Mouse (Mus musculus): Measurements from ENCODE around the gene Myt1l. TPM values are rescaled to one million over a fixed set of nuclear protein-coding genes. Genes with fewer than 3 reads are reported as not detected.

The Myt1l gene
- polyA plus RNA-seq, 1 experiment, result not detected

GRCm38 (mm10) chr12:29894669-29895068 lies 366.5 kb downstream of the Myt1l start:
- 23% methylated on average over 3 of the region's 3 CpGs for WGBS
- Histone ChIP-seq H3K4me1 (ENCODE audit: control insufficient read depth, insufficient read depth, low read length) (no peaks in the 10 kb centered on the region), H3K4me3 (replicated peaks; ENCODE audit: control insufficient read depth, low read depth, low read length) (no peak overlapping the region), H3K27ac (ENCODE audit: control insufficient read depth, insufficient read depth, low read depth, low read length, poor library complexity) (no peak overlapping the region)
- TF ChIP-seq POLR2A (IDR thresholded peaks at IDR 0.05; ENCODE audit: borderline replicate concordance, control insufficient read depth, low read depth, low read length) (no peak), CTCF (IDR thresholded peaks at IDR 0.05; ENCODE audit: control insufficient read depth, insufficient read depth, low read length) (no peak)

DNA sequence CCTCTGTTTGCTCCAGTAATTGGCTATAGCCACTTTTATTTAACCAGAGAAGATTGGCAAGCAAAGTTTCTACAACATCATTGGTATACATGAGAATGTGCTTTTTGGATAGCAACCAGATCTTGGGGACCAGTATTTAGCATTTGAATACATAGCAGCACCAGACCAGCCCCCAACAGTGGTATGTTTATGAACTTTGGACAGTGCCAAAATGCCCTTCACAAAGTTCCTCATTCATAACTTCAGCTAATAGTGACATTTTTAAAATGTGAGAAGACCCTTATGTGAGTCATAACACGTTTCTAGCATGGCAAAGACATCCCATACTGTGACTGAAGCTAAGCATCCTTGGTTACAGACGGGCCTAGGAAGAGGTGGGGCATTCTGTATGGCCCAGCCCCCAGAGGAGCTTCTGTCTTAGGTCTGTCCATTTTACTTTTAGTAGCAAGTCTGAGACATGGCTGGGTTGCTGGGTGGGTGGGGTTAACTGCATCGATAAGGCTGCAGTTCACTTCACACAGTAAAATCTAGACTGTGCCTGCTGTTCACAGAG lies 369.4 kb downstream of the Myt1l start:
- no peak overlapping the region for H3K4me3 ChIP-seq (replicated peaks; ENCODE audit: control insufficient read depth, low read depth, low read length)
- TF ChIP-seq POLR2A (IDR thresholded peaks at IDR 0.05; ENCODE audit: borderline replicate concordance, control insufficient read depth, low read depth, low read length) (no peak), CTCF (IDR thresholded peaks at IDR 0.05; ENCODE audit: control insufficient read depth, insufficient read depth, low read length) (no peak)
- H3K4me1 ChIP-seq (ENCODE audit: control insufficient read depth, insufficient read depth, low read length), result no peaks in the 10 kb centered on the region
- H3K27ac ChIP-seq (ENCODE audit: control insufficient read depth, insufficient read depth, low read depth, low read length, poor library complexity), result no peak overlapping the region
- 61% methylated on average over 3 of the region's 3 CpGs for WGBS

DNA sequence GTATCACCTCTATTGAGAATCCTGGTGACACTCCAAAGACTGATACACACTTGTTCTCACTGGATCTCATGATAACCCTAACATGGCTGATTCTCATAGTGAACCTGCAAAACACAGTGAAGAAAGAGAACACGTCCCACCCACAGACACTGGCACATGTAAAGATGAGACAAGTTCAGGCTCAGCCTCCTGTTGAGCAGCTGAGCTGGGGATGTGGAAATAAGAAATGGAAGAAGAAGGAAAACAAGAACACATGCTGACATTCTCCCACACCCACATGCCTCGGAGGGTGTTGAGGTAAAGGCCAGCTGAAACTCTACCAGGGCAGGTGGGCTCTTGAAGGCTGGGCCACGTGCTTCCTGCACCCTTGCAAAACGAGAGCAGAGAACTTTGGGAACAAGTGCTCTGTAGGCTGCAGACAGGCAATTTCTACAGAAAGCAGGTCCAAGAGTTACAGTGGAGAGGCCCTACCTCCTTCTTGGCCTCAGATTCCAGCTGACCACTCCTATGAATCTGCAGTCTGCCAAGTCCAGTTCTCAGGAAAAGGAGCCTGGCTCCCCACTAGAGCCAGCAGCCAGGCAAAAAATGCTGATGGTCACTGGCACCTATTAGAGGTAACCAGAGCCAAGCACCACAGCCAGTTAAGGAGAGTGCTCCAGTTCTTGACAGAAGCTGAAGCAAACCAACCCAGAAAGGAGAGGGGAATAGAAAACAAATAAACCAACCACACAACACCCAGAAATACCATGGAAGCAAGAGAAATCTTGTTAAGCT lies 376.1 kb downstream of the Myt1l start:
- 57% methylated on average over 4 of the region's 4 CpGs for WGBS
- Histone ChIP-seq H3K4me1 (ENCODE audit: control insufficient read depth, insufficient read depth, low read length) (no peaks in the 10 kb centered on the region), H3K27ac (ENCODE audit: control insufficient read depth, insufficient read depth, low read depth, low read length, poor library complexity) (no peak overlapping the region), H3K4me3 (replicated peaks; ENCODE audit: control insufficient read depth, low read depth, low read length) (no peak overlapping the region)
- no peak for TF ChIP-seq CTCF (IDR thresholded peaks at IDR 0.05; ENCODE audit: control insufficient read depth, insufficient read depth, low read length)
- no peak for TF ChIP-seq POLR2A (IDR thresholded peaks at IDR 0.05; ENCODE audit: borderline replicate concordance, control insufficient read depth, low read depth, low read length)

DNA sequence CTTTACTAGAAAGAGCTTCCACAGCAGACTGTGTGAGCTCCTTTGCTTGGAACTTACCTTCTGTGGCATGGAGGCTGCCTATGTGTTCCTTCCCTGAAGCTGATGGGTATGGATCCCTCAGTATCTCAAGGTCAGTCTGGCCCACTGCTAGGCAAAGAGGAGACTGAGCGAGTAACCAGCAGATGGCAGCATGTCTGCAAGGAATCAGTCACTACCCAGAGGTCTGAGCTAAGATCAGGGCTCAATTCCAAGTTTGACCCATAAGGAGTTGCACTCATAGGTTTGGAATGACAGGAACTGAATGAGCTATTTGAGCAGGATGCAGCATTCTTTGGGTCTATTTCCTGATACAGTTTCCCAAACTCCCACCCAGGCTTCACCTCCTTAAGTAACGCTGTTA lies 378.9 kb downstream of the Myt1l start:
- Histone ChIP-seq H3K4me1 (ENCODE audit: control insufficient read depth, insufficient read depth, low read length) (no peaks in the 10 kb centered on the region), H3K4me3 (replicated peaks; ENCODE audit: control insufficient read depth, low read depth, low read length) (no peak overlapping the region), H3K27ac (ENCODE audit: control insufficient read depth, insufficient read depth, low read depth, low read length, poor library complexity) (no peak overlapping the region)
- WGBS, result 40% methylated on average over 2 of the region's 2 CpGs
- TF ChIP-seq CTCF (IDR thresholded peaks at IDR 0.05; ENCODE audit: control insufficient read depth, insufficient read depth, low read length) (no peak), POLR2A (IDR thresholded peaks at IDR 0.05; ENCODE audit: borderline replicate concordance, control insufficient read depth, low read depth, low read length) (no peak)

DNA sequence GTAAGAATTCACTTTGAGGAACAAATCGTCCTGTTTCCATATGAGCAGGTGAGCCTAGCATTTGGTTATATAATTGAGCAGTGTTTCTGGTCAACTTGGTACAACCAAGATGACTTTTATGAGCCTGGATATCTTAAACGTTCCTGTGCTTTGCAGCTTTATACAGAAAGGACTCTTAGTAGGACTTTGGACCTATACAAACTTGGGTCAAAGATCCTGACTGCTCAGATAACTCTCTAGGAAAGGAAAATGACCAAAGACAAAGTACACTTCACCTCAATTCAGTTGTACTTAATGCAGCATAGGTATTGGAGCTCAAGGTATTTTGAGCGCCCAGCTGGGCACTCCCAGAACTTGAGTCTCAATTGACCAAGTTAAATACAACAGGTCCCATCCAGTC lies 388.0 kb downstream of the Myt1l start:
- Histone ChIP-seq H3K4me1 (ENCODE audit: control insufficient read depth, insufficient read depth, low read length) (no peaks in the 10 kb centered on the region), H3K27ac (ENCODE audit: control insufficient read depth, insufficient read depth, low read depth, low read length, poor library complexity) (no peak overlapping the region), H3K4me3 (replicated peaks; ENCODE audit: control insufficient read depth, low read depth, low read length) (no peak overlapping the region)
- TF ChIP-seq CTCF (IDR thresholded peaks at IDR 0.05; ENCODE audit: control insufficient read depth, insufficient read depth, low read length), result no peak
- no peak for TF ChIP-seq POLR2A (IDR thresholded peaks at IDR 0.05; ENCODE audit: borderline replicate concordance, control insufficient read depth, low read depth, low read length)
- WGBS, result 69% methylated on average over 3 of the region's 3 CpGs

- no peak overlapping the region for H3K4me3 ChIP-seq (replicated peaks; ENCODE audit: control insufficient read depth, low read depth, low read length)
- 72% methylated on average over 6 of the region's 6 CpGs for WGBS
- TF ChIP-seq POLR2A (IDR thresholded peaks at IDR 0.05; ENCODE audit: borderline replicate concordance, control insufficient read depth, low read depth, low read length) (no peak), CTCF (IDR thresholded peaks at IDR 0.05; ENCODE audit: control insufficient read depth, insufficient read depth, low read length) (no peak)
These were observed 388.6 kb downstream of the Myt1l start for GRCm38 (mm10) chr12:29916807-29917206.

GRCm38 (mm10) chr12:29920298-29920697 lies 392.1 kb downstream of the Myt1l start:
- H3K27ac ChIP-seq (ENCODE audit: control insufficient read depth, insufficient read depth, low read depth, low read length, poor library complexity), result no peak overlapping the region
- H3K4me1 ChIP-seq (ENCODE audit: control insufficient read depth, insufficient read depth, low read length), result no peaks in the 10 kb centered on the region
- 80% methylated on average over 7 of the region's 7 CpGs for WGBS
- TF ChIP-seq POLR2A (IDR thresholded peaks at IDR 0.05; ENCODE audit: borderline replicate concordance, control insufficient read depth, low read depth, low read length), result no peak
- no peak for TF ChIP-seq CTCF (IDR thresholded peaks at IDR 0.05; ENCODE audit: control insufficient read depth, insufficient read depth, low read length)
- H3K4me3 ChIP-seq (replicated peaks; ENCODE audit: control insufficient read depth, low read depth, low read length), result no peak overlapping the region

More at GRCm38 (mm10) chr12:29916807-29917206, 388.6 kb downstream of the Myt1l start:
- Histone ChIP-seq H3K27ac (ENCODE audit: control insufficient read depth, insufficient read depth, low read depth, low read length, poor library complexity) (no peak overlapping the region), H3K4me1 (ENCODE audit: control insufficient read depth, insufficient read depth, low read length) (no peaks in the 10 kb centered on the region)

DNA sequence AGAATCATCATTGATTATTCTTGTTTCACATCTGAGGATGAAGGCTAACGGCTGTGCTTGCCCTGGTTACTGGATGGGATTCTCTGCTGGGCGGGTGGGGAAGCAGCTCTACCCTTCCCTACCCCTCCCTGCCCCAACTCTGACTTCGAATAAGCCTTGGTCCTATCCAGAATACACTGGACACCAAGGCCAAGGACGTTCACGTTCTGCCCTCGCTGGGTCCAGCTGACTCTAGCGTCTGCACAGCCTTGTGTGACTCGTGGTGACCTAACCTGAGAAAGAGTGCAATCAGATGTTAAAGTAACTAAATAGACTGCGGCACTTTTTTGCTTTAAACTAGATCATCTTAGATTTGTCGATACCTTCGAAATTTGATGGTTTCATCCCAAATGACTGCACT lies 393.3 kb downstream of the Myt1l start:
- no peak overlapping the region for H3K27ac ChIP-seq (ENCODE audit: control insufficient read depth, insufficient read depth, low read depth, low read length, poor library complexity)
- 79% methylated on average over 11 of the region's 11 CpGs for WGBS
- no peak overlapping the region for H3K4me3 ChIP-seq (replicated peaks; ENCODE audit: control insufficient read depth, low read depth, low read length)
- TF ChIP-seq POLR2A (IDR thresholded peaks at IDR 0.05; ENCODE audit: borderline replicate concordance, control insufficient read depth, low read depth, low read length) (no peak), CTCF (IDR thresholded peaks at IDR 0.05; ENCODE audit: control insufficient read depth, insufficient read depth, low read length) (no peak)
- no peaks in the 10 kb centered on the region for H3K4me1 ChIP-seq (ENCODE audit: control insufficient read depth, insufficient read depth, low read length)
